Mouse (Mus musculus): ENCODE results near the gene Sec16b.

The Sec16b gene

DNA sequence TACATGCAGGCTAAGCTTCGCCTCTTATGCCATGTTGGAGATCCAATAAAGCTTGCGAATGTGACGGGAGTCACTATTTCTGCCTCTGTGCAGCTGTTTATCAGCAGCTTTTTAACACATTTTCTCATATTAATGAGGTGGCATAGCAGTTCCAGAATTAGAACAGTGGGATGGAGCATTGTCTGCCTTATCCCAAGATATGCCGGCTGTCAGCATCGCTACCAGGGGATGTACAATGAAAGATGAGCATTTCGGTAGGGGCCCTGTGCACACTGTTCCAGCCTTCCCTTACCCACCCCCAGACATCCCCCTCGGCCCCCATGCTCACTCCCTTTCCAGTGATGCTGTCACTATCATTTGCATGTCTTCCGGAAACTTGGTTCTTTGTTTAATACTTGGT is 71.8 kb downstream of the Sec16b start:
- no peak for TF ChIP-seq POU5F1 (IDR thresholded peaks at IDR 0.05; ENCODE audit: borderline replicate concordance, low read length)
- TF ChIP-seq CTCF (conservative IDR thresholded peaks at IDR 0.05; ENCODE audit: low read length): no peak
- TF ChIP-seq NANOG (IDR thresholded peaks at IDR 0.05; ENCODE audit: borderline replicate concordance, low read length): no peak
- Histone ChIP-seq H3K27me3 (ENCODE audit: insufficient read depth, low read length) (no peaks in the 10 kb centered on the region), H3K9me3 (ENCODE audit: low read length) (no peaks in the 10 kb centered on the region)

DNA sequence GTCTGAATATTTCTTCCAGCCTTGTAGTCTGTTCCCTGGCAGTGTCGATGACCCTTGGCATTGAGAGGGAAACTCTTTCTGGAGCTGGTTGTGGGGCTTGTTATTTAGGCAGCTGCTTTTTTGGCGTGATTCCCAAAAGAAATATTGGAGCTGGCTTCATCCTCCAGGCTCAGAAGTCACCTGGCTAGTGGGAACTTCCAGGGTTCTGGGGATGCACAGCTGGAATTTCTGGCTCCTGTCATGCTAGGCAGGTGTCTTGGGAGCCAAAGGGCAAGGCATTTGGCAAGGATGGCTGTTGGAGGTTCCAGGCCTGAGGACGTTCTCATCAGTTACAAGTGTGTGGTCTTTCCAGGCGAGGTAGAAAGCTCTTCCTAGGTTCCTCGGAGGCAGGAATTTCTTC is 80.0 kb downstream of the Sec16b start:
- no peak for TF ChIP-seq NANOG (IDR thresholded peaks at IDR 0.05; ENCODE audit: borderline replicate concordance, low read length)
- no peak for TF ChIP-seq POU5F1 (IDR thresholded peaks at IDR 0.05; ENCODE audit: borderline replicate concordance, low read length)
- no peak for TF ChIP-seq CTCF (conservative IDR thresholded peaks at IDR 0.05; ENCODE audit: low read length)
- H3K4me3 ChIP-seq (replicated peaks; ENCODE audit: low read length): no peak overlapping the region
- H3K27me3 ChIP-seq (ENCODE audit: insufficient read depth, low read length): no peaks in the 10 kb centered on the region
- H3K36me3 ChIP-seq (ENCODE audit: insufficient read depth, low read length): no peaks in the 10 kb centered on the region
- no peaks in the 10 kb centered on the region for H3K4me1 ChIP-seq (replicated peaks; ENCODE audit: low read depth, low read length)
- no peaks in the 10 kb centered on the region for H3K9me3 ChIP-seq (ENCODE audit: low read length)

More for the DNA sequence above, 71.8 kb downstream of the Sec16b start:
- Histone ChIP-seq H3K4me3 (replicated peaks; ENCODE audit: low read length) (no peak overlapping the region), H3K4me1 (replicated peaks; ENCODE audit: low read depth, low read length) (no peaks in the 10 kb centered on the region), H3K36me3 (ENCODE audit: insufficient read depth, low read length) (no peaks in the 10 kb centered on the region)

DNA sequence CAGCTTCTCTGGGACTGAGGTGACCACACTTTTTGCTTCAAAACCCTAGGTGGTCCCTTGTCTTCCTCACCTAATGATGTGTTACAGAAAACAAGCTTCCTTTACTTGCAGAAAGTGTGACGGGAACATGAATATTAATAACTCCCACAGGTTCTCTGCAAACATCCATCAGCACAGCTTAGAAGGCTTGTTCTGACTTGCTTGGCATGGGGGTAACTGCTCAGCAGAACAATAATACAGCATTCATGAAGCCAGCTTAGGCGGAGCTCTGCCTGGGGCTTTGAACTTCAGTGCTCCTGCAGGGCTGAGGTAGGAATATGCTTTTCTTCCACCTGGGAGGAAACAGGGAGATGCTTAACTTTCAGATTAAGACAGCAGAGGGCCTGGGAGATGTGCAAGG is 85.5 kb downstream of the Sec16b start:
- TF ChIP-seq NANOG (IDR thresholded peaks at IDR 0.05; ENCODE audit: borderline replicate concordance, low read length): no peak
- no peak for TF ChIP-seq CTCF (conservative IDR thresholded peaks at IDR 0.05; ENCODE audit: low read length)
- no peak for TF ChIP-seq POU5F1 (IDR thresholded peaks at IDR 0.05; ENCODE audit: borderline replicate concordance, low read length)
- no peaks in the 10 kb centered on the region for H3K27me3 ChIP-seq (ENCODE audit: insufficient read depth, low read length)

DNA sequence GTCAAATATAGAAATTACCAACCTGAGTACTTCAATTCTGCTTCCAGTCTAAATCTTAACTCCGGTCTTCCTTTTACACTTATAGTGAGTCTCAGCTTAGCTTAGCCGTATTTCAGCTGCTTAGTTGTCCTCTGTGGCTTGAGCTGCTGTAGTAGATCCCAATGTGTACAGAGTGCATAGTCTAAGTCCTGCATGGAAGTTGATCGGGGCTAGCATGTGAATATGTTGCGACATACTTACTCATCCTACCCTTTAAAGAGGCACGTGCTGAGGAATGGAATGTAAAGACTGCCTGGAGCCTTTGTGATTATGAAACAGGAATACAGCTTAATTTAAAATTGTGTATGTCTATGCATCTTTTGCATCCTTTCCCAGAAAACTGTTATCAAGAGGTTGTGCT is 88.0 kb downstream of the Sec16b start:
- no peaks in the 10 kb centered on the region for H3K27me3 ChIP-seq (ENCODE audit: insufficient read depth, low read length)
- no peaks in the 10 kb centered on the region for H3K4me1 ChIP-seq (replicated peaks; ENCODE audit: low read depth, low read length)
- H3K4me3 ChIP-seq (replicated peaks; ENCODE audit: low read length): no peak overlapping the region
- no peak for TF ChIP-seq POU5F1 (IDR thresholded peaks at IDR 0.05; ENCODE audit: borderline replicate concordance, low read length)
- no peak for TF ChIP-seq CTCF (conservative IDR thresholded peaks at IDR 0.05; ENCODE audit: low read length)
- no peak for TF ChIP-seq NANOG (IDR thresholded peaks at IDR 0.05; ENCODE audit: borderline replicate concordance, low read length)
- no peaks in the 10 kb centered on the region for H3K9me3 ChIP-seq (ENCODE audit: low read length)
- H3K36me3 ChIP-seq (ENCODE audit: insufficient read depth, low read length): no peaks in the 10 kb centered on the region

More for the DNA sequence above, 85.5 kb downstream of the Sec16b start:
- Histone ChIP-seq H3K36me3 (ENCODE audit: insufficient read depth, low read length) (no peaks in the 10 kb centered on the region), H3K4me1 (replicated peaks; ENCODE audit: low read depth, low read length) (no peaks in the 10 kb centered on the region), H3K9me3 (ENCODE audit: low read length) (no peaks in the 10 kb centered on the region), H3K4me3 (replicated peaks; ENCODE audit: low read length) (no peak overlapping the region)

DNA sequence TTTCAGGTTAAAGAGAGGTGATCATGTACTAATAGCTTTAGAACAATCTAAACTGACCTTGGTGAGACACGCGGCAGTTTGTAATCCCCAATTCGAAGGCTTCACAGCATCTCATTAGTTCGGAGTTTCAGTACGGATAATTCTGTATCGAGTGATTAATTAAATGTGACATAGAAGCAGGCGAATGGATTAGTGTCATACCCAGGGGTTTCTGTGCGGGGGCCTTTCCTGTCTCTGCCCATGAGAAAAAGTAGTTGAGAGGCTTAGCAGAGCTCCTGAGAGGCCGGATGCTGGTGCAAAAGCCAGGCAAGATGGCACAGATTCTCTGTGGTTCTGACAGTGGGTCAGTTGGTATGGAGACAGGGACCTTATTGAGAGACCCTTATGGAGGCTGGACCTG is 88.6 kb downstream of the Sec16b start:
- no peaks in the 10 kb centered on the region for H3K36me3 ChIP-seq (ENCODE audit: insufficient read depth, low read length)
- no peaks in the 10 kb centered on the region for H3K27me3 ChIP-seq (ENCODE audit: insufficient read depth, low read length)
- TF ChIP-seq CTCF (conservative IDR thresholded peaks at IDR 0.05; ENCODE audit: low read length): no peak
- TF ChIP-seq NANOG (IDR thresholded peaks at IDR 0.05; ENCODE audit: borderline replicate concordance, low read length): no peak
- TF ChIP-seq POU5F1 (IDR thresholded peaks at IDR 0.05; ENCODE audit: borderline replicate concordance, low read length): no peak

DNA sequence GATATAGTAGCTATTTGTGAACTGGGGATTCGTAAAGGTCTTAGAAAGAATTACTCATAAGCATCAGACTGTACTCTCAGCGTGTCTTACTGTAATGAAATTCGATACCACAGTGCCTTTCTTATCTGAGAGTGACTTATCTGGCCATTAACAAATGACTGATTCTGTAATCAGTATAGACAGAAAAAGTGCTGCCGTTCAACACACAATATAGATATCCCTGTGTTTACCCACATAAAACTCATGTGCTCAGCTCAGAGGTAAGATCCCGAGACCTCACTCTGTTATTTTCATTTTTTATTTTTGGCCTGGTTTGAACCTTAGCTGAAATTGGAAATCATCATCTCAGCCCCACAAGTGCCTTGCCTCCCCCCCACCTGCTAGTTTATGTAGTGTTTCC is 98.0 kb downstream of the Sec16b start:
- Histone ChIP-seq H3K4me3 (replicated peaks; ENCODE audit: low read length) (no peak overlapping the region), H3K36me3 (ENCODE audit: insufficient read depth, low read length) (no peaks in the 10 kb centered on the region), H3K4me1 (replicated peaks; ENCODE audit: low read depth, low read length) (no peaks in the 10 kb centered on the region), H3K9me3 (ENCODE audit: low read length) (peaks cover 8% of the 10 kb centered on the region; the same call in 1 of the 2 replicates), H3K27me3 (ENCODE audit: insufficient read depth, low read length) (peaks cover 3% of the 10 kb centered on the region; the same call in 1 of the 2 replicates)
- no peak for TF ChIP-seq POU5F1 (IDR thresholded peaks at IDR 0.05; ENCODE audit: borderline replicate concordance, low read length)
- no peak for TF ChIP-seq CTCF (conservative IDR thresholded peaks at IDR 0.05; ENCODE audit: low read length)
- no peak for TF ChIP-seq NANOG (IDR thresholded peaks at IDR 0.05; ENCODE audit: borderline replicate concordance, low read length)

More for the DNA sequence above, 88.6 kb downstream of the Sec16b start:
- Histone ChIP-seq H3K4me3 (replicated peaks; ENCODE audit: low read length) (no peak overlapping the region), H3K9me3 (ENCODE audit: low read length) (no peaks in the 10 kb centered on the region), H3K4me1 (replicated peaks; ENCODE audit: low read depth, low read length) (no peaks in the 10 kb centered on the region)

Measured in E14TG2a.4 (cell line).